Mouse (Mus musculus) adrenal gland, postnatal 4 days (tissue): ENCODE results near the gene Gm14781. TPM values are rescaled to one million over a fixed set of nuclear protein-coding genes. Genes with fewer than 3 reads are reported as not detected.
"Not testable (repeated sequence)": the region's sequence is repeated elsewhere in the genome, so short reads cannot be mapped to it uniquely, and the experiment has no call there.

Experiments
- DNase-seq, 2 experiments: peaks; one replicate each; pipeline ENCODE4 v3.0.0; 2021 to 2022; ENCODE audit warnings: low spot score in 2 of 2, mixed read lengths in 2 of 2
- long read RNA-seq, 2 experiments: library from polyadenylated mRNA; stranded (forward); transcript quantifications; one replicate each; pipeline ENCODE4 v2.0.0; 2021
- total RNA-seq, 2 experiments: library from RNA; stranded (reverse); gene quantifications; 2 replicates each; pipeline ENCODE4 v1.2.3; 2021

The Gm14781 gene
- not detected for total RNA-seq
- long read RNA-seq, experiment 1, result 0 reads
- long read RNA-seq, experiment 2, result 0 reads

- DNase-seq, result not testable (repeated sequence)
Observed at GRCm38 (mm10) chrX:91631894-91632293, at the start of gene Gm14781. Gene Gm14781, plus strand, starts transcription at chrX:91632194.

DNA sequence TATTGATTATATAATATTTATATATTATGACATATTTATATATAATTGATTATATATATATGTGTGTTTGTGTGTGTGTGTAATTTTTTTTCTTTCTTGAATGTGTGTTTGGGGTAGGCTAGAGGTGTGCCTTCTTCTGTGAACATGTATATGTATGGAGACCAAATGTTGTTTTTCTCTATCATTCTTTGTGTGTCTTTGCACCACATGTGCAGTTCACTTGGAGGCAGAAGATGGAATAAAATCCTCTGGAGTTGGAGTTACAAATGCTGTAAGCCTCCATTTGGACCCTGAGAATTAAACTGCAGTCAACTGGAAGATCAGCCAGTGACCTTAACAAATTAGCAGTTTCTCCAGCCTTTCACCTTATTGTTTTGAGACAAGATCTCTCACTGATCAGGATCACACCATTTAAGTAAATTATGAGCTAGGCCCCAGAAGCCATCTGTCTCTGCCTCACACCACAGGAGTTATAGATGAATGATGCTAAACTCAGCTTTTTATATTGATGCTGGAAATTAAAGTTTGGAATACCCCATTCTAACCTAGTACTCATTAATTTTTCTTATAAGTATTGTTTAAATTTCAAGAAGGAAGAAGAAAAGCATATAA lies 23.1 kb downstream of the Gm14781 start:
- DNase-seq, result not testable (repeated sequence)

Other genes with a start within 250 kb of the Gm14781 start
- gene Gm5072, start 239.7 kb upstream of the Gm14781 start, total RNA-seq, result not detected
- gene Gm8914, start 152.1 kb upstream of the Gm14781 start, total RNA-seq, result not detected
- gene 1700084M14Rik, start 56.3 kb upstream of the Gm14781 start, total RNA-seq, result not detected
- gene Mageb5, start 150.8 kb downstream of the Gm14781 start, total RNA-seq, result not detected